Mouse (Mus musculus) liver (tissue): ENCODE measurements around the gene 1700092M07Rik.
"Not testable (repeated sequence)": the region's sequence is repeated elsewhere in the genome, so short reads cannot be mapped to it uniquely, and the experiment has no call there.

ENCODE experiments used
- DNase-seq: peaks from one replicate; pipeline ENCODE4 v3.0.0-alpha.2; 2020; ENCODE audit warnings: mixed read lengths

1700092M07Rik gene

DNA sequence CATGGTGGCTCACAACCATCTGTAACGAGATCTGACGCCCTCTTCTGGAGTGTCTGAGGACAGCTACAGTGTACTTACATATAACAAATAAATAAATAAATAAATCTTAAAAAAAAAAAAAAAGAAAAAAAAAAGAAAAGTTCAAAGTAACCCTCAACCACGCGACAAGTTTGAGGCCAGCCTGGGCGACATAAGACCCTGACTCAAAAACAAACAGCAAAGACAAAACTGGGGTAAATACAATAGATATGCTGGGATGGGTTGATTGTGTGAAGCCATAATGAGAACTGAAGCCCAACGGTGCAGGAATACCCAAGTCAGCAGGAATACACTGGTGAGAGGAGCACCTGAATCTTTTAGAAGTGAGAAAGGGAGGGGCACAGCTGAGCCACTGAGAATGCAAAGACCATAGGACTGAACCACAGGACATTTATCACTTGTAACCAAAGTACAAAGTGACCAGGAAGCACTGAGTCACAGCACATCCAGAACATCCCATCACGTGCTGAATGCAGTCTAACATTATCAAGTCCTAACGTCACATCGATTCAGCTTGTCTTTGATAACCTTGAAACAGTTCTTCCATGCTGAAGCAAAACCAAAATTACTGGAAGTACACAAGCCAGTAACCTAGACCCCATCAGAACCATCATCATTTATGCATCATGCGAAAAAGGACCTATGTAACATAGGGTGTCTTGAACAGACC is 23.6 kb upstream of the 1700092M07Rik start:
- DNase-seq = no peak

GRCm38 (mm10) chr19:8718357-8718756 is 22.2 kb upstream of the 1700092M07Rik start:
- peak; percentile 83 for DNase-seq

GRCm38 (mm10) chr19:8719037-8719436 is 21.5 kb upstream of the 1700092M07Rik start:
- DNase-seq = peak; percentile 26

GRCm38 (mm10) chr19:8721378-8721777 is 19.1 kb upstream of the 1700092M07Rik start:
- no peak for DNase-seq

DNA sequence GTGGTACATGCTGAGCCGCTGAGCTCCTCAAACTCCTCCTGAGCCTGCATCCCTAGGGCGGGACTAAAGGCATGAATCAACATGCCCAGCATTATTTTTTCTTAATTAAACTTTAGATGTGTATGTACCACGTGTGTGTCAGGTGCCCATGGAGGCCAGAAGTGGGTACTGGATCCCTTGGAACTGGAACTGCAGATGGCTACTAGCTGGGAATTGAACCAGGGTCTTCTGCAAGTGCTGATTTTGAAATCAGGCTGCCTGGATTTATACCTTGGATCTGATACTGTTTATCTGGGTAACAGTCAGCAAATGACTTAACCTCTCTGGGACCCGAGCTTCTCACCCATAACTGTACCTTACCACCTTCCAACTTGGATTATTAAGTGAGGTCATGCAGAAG is 18.5 kb upstream of the 1700092M07Rik start:
- DNase-seq = peak; percentile 16

DNA sequence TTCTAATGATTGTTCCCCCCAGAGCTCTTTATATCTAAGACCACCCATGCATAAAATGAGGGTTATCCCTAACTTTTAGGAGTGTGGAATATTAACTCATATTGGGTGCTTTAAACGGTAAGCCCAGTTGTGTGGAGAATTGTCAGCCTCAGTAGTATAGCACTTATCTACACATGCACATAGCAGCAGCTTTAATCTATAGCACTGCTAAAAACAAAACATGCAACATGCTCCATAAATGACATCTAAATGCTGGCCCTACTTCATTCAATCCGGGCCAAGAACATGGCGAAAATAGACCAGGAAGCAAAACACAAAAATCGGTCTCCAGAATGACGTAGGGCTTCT is 18.0 kb upstream of the 1700092M07Rik start:
- DNase-seq = no peak

GRCm38 (mm10) chr19:8722907-8723573 is 17.5 kb upstream of the 1700092M07Rik start, which contains the start of gene Slc3a2:
Gene Slc3a2 (minus strand): TSS chr19:8723369.
- peak; percentile 98 for DNase-seq

DNA sequence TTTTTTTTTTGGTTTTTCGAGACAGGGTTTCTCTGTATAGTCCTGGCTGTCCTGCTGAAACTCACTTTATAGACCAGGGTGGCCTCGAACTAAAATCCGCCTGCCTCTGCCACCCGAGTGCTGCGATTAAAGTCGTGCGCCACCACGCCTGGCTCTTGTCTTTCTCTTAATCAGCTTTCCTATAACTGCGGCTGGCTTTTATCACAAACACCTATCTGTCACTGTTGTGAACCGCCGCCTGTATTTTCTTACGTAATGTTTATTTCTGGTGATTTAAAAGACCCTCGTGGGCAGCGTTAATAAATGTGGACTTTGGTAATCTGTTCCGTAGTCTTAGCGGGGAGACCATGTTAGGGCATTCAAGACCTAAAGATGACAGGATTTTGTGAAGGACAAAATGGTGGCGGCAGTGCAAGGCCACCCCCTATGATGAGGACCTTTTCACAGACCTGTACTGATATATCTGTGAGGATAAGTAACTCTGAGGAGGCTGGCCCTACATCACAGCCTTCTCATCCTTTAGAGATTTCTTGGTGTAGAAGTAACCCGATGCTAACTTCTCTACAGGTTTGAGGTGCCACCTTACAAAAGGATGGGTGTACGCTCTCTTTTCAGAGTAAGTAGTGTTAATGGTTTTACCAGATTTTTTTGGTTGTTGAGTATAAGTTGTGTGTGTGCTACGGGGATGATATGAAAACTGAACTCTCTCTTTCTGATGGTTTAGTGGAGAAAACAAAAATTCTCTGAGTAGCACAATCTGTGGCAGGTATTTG is 16.8 kb upstream of the 1700092M07Rik start:
- DNase-seq = peak; percentile 20

DNA sequence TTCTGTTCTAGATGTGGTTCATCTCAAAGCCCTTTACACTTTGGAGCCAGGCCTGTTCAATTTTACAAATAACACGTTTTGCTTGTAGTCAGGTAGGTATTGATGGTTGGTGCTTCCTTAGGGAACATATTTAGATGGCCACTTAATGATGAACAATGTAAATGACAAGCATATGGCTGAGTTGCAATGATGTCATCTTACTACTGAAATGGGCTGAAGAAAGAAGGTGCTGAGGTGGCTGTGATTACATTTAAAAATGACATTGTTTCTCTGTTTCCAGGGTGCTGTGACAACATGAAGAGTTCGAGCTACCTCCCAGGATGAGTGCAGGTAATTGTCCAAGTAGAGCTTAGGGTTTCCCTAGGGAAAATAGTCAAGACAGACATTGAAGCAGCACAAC is 16.1 kb upstream of the 1700092M07Rik start:
- no peak for DNase-seq

DNA sequence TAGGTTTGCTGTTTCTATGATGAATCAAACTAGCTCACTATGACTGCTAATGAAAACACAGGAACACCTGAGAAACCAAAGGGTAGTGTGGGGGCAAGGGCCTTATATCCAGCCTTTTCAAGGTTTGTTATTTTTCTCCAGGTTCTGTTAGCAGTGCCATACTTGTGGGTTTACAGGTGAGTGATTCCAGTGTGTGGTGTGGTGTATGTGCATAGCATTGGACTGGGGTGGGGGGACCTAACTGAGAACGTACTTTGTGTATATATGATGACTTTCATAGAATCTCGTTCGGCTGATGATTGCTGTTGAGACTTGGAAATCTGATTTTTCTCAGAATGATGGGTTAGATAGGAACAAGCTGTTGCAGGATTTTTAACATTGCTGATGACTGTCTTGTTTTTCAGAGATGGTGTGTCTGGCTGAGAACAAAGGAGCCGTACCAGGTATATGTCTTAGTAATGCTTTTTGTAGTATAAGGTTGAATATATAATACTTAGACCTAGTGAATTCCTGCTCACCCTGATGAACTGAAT is 15.4 kb upstream of the 1700092M07Rik start:
- no peak for DNase-seq

- no peak for DNase-seq
Observed at GRCm38 (mm10) chr19:8726609-8727390, 13.7 kb upstream of the 1700092M07Rik start.

DNA sequence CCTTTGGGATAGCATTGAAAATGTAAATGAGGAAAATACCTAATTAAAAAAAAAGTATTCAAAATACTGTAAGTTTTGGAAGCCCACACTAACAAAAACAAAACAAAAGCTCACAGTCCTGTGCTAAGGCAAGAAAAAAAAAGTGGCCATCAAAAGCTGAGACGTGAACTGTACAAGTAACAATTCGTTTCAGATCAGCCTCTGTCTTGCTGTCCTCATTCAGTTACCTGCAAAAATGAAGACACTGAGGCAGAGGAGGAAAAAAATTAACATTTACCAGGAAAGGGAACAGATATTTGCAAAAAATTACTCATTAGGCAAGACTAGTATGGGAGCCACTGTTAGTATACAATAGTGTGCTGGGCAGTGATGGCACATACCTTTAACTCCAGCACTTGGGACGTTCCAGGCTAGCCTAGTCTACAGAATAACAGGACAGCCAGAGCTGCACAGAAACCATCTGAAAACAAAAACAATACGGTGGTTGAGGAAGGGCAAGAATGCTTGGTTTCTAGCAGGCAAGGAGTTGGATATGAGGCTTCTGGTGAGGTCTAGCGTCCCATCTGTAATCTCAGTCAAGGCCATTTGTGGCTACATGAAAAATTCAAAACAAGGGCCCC is 12.9 kb upstream of the 1700092M07Rik start:
- no peak for DNase-seq

DNA sequence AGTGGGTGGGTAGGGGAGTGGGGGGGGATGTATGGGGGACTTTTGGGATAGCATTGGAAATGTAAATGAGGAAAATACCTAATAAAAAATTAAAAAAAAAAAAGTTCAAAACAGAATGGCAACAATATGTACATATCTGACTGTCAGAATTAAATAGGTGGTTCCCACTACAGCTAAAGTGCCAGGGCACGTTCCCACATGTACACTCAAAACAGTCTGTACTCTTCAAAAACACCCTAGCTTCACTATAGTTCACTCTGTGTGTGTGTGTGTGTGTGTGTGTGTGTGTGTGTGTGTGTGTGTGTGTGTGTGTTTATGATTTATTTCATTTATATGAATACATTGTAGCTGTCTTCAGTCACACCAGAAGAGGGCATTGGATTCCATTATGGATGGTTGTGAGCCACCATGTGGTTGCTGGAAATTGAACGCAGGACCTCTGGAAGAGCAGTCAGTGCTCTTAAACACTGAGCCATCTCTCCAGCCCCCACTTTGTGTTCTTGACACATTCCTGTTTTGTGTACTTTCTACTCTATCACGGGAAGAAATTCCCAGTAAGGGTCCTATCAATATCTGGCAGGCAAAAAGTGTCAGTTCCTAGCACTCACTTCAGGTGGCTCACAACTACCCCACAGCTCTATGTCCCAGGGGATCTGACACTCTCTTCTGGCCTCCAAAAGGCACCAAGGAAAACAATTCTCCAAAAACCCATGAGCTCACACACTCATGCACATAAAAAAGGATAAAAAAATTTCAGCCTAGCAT is 12.0 kb upstream of the 1700092M07Rik start:
- DNase-seq = not testable (repeated sequence)

GRCm38 (mm10) chr19:8734334-8734733 is 6.2 kb upstream of the 1700092M07Rik start:
- no peak for DNase-seq

GRCm38 (mm10) chr19:8735389-8736159 is 4.9 kb upstream of the 1700092M07Rik start, which contains the start of gene Wdr74:
Gene Wdr74 (plus strand): TSS chr19:8735827.
- peak; percentile 87 for DNase-seq

DNA sequence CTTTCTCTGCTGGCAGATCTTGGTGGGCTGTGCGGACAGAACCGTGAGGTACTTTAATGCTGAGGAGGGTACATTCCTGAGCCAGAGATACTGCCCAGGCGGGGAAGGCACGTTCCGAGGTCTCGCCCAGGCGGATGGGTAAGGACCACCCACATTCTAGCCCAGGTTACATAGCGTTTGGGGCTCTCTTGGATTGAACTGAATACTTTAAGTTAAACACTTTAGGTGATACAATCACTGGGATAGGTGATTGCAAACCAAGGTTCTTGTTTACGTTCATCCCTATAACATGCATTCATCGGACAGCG is 4.4 kb upstream of the 1700092M07Rik start:
- DNase-seq = no peak

DNA sequence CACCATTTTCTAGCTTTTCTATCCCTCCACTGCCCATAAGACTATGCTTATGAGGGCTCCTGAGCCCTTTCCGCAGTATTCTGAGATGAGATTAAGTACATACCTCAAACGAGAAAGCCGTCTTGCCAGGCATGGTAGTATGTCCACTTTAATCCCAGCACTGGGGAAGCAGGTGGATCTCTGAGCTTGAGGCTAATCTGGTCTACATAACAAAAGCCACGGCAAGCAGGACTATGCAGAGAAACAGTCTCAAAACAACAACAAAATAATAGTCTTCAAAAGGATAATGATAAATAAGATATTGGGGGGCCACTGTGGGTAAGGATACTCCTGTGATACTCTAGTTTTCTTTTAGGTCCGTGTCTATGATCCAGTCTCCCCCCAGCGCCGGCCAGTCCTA is 1.6 kb upstream of the 1700092M07Rik start:
- DNase-seq = no peak

GRCm38 (mm10) chr19:8739646-8740045 is 872 bp upstream of the 1700092M07Rik start:
- no peak for DNase-seq

DNA sequence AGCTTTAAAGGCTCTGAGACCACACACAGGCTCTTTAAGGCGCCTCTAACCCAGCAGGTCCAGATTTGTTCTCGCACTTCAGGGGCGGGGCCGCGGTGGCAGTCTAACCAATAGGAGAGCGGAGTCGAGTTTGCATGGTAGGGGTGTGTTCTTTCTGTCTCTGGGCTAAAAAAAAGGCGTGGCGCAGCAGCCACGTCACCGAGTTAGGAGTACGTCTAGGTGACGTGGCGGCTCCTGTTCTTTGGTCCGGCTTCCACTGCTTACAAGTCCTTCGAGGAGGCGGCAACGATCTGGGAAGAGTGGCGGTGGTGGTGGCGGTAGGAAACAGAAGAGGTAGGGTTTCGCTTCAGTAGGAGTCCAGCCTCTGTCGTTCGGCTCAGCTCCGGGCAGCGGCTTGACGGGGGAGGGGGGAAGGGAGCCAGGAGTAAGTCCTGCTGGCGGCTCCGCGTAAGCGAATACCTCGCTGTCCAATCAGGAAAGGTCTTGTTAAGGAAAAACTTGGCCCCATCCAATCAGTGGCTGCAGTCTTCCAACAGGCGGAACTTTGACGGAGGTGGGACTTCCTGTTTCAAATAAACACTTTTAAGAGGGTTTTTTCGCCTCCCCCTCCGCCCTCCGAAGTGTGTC is 838 bp downstream of the 1700092M07Rik start, which contains the start of gene Stx5a:
Gene Stx5a, plus strand, starts transcription at position 171 of the 627 bp plus-strand sequence.
- DNase-seq = peak; percentile 96

DNA sequence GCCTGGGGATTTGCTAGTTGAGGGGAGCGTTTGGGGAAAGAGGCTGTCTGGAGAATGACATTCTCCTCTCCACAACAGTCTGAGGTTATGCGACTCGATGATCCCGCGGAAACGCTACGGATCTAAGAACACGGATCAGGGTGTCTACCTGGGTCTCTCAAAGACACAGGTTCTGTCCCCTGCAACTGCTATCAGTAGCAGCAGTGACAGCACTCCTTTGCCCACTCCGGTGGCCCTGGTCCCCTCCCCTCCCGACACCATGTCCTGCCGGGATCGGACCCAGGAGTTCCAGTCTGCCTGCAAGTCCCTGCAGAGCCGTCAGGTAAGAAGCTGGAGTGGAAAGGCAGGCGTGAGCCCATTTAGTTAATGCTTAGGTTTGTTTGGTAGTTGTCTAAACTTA is 1.7 kb downstream of the 1700092M07Rik start:
- peak; percentile 35 for DNase-seq
